Mouse (Mus musculus): ENCODE results near the gene Maml3. TPM values are rescaled to one million over a fixed set of nuclear protein-coding genes. Genes with fewer than 3 reads are reported as not detected.

Maml3 gene
- polyA plus RNA-seq, 1 experiment, result 2.2 TPM

DNA sequence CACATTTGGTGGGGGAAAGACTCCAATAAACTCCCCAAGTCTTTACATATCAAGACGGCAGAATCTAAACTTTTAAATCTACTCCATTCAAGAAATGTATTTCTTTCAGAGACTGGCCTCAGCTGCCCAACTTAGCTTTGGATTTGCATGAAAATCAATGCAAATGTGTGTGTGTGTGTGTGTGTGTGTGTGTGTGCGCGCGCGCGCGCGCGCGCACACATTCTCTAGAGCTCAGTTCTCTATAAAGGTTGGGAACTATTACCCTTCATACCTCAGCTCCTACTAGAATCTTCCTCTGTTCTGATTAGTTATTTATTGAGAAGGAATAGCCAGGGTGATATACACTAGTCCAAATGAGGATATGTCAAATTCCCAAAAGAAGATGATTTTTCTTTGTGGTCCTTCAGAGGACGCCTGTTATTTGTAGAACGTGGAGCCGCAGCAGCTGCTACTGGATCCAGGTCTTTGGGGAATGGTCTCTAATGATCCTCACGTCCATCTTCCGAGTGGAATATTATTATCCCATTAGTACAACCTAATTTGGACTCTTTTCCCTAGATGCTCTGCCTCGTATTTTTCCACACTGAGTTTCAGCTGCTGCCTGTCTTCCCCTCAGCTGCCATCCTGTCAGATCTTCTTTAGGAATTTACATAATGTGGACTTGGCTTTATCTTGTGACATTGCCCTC is 372.8 kb downstream of the Maml3 start:
- H3K79me3 ChIP-seq (ENCODE audit: low read depth), result no peaks in the 10 kb centered on the region
- H3K79me2 ChIP-seq (ENCODE audit: control insufficient read depth, insufficient read depth), result no peaks in the 10 kb centered on the region
- no peak overlapping the region for H3K4me3 ChIP-seq (ENCODE audit: insufficient read depth, poor library complexity, severe bottlenecking)
- no peaks in the 10 kb centered on the region for H3K36me3 ChIP-seq (ENCODE audit: control insufficient read depth, insufficient read depth)
- no peak overlapping the region for H3ac ChIP-seq (ENCODE audit: control insufficient read depth, insufficient read length, low read depth)
- TF ChIP-seq FOSL1 (IDR thresholded peaks at IDR 0.05; ENCODE audit: insufficient read depth, low read length, poor library complexity, severe bottlenecking), result no peak
- no peaks in the 10 kb centered on the region for H3K27me3 ChIP-seq (ENCODE audit: control insufficient read depth, insufficient read depth, insufficient read length)

DNA sequence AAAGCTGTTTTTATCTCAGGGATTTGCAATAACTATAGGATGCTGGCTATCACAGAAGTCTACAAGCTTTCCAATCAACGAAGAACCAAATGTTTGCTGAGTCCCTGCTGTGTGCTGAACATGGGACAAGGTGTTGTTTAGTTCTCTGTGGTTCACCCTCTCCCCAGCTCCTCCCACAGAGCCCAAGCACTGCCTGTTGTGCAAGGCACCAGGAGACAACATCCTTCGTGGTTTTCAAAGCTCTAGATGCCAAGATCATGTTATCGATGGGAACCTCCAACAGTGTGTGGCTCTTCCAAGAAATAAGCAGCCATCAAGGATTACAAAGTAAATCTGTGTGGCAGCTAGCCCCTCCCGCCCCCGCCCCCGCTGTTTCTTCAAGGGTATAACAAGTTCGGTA is 374.2 kb downstream of the Maml3 start:
- no peak overlapping the region for H3ac ChIP-seq (ENCODE audit: control insufficient read depth, insufficient read length, low read depth)
- H3K79me3 ChIP-seq (ENCODE audit: low read depth), result no peaks in the 10 kb centered on the region
- H3K4me3 ChIP-seq (ENCODE audit: insufficient read depth, poor library complexity, severe bottlenecking), result no peak overlapping the region
- H3K79me2 ChIP-seq (ENCODE audit: control insufficient read depth, insufficient read depth), result no peaks in the 10 kb centered on the region
- TF ChIP-seq CTCF (IDR thresholded peaks at IDR 0.05; ENCODE audit: control insufficient read depth, insufficient read depth, insufficient read length) (no peak), MYOD1 (IDR thresholded peaks at IDR 0.05; ENCODE audit: control insufficient read depth, insufficient read length, low read depth) (no peak), USF1 (IDR thresholded peaks at IDR 0.05; ENCODE audit: low read depth) (no peak), CEBPB (IDR thresholded peaks at IDR 0.05; ENCODE audit: low read depth) (no peak), MAX (IDR thresholded peaks at IDR 0.05) (no peak), FOSL1 (IDR thresholded peaks at IDR 0.05; ENCODE audit: insufficient read depth, low read length, poor library complexity, severe bottlenecking) (no peak)
- no peaks in the 10 kb centered on the region for H3K36me3 ChIP-seq (ENCODE audit: control insufficient read depth, insufficient read depth)
- no peaks in the 10 kb centered on the region for H3K27me3 ChIP-seq (ENCODE audit: control insufficient read depth, insufficient read depth, insufficient read length)

- Histone ChIP-seq H3ac (ENCODE audit: control insufficient read depth, insufficient read length, low read depth) (no peak overlapping the region), H3K4me3 (ENCODE audit: insufficient read depth, poor library complexity, severe bottlenecking) (no peak overlapping the region), H3K36me3 (ENCODE audit: control insufficient read depth, insufficient read depth) (no peaks in the 10 kb centered on the region), H3K27me3 (ENCODE audit: control insufficient read depth, insufficient read depth, insufficient read length) (no peaks in the 10 kb centered on the region), H3K79me3 (ENCODE audit: low read depth) (no peaks in the 10 kb centered on the region), H3K79me2 (ENCODE audit: control insufficient read depth, insufficient read depth) (no peaks in the 10 kb centered on the region)
- TF ChIP-seq CEBPB (IDR thresholded peaks at IDR 0.05; ENCODE audit: low read depth) (no peak), USF1 (IDR thresholded peaks at IDR 0.05; ENCODE audit: low read depth) (no peak), MYOD1 (IDR thresholded peaks at IDR 0.05; ENCODE audit: control insufficient read depth, insufficient read length, low read depth) (no peak), MYOG (IDR thresholded peaks at IDR 0.05; ENCODE audit: control insufficient read depth, extremely low read depth, insufficient read length) (no peak), FOSL1 (IDR thresholded peaks at IDR 0.05; ENCODE audit: insufficient read depth, low read length, poor library complexity, severe bottlenecking) (no peak), CTCF (IDR thresholded peaks at IDR 0.05; ENCODE audit: control insufficient read depth, insufficient read depth, insufficient read length) (no peak), MAX (IDR thresholded peaks at IDR 0.05) (no peak)
Observed at GRCm38 (mm10) chr3:51729109-51729918, 375.6 kb downstream of the Maml3 start.

DNA sequence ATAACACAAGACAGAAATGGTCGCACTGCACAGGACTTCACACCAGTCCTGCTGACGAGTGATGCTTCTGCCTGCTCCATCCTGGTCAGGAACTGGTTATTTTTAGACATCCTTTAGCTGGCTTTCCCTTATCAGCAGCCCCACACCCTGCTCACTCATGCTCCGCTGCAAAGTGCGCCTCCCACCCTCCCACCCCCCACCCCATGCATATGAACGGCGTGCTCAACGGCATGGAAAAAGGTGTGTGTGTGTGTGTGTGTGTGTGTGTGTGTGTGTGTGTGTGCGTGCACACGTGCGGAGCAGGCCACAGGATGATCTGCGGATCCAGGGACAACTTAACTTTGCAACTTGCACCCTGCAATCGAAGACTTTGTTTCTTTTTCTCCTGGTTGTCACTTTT is 376.4 kb downstream of the Maml3 start:
- no peak overlapping the region for H3ac ChIP-seq (ENCODE audit: control insufficient read depth, insufficient read length, low read depth)
- TF ChIP-seq MYOG (IDR thresholded peaks at IDR 0.05; ENCODE audit: control insufficient read depth, extremely low read depth, insufficient read length) (no peak), USF1 (IDR thresholded peaks at IDR 0.05; ENCODE audit: low read depth) (no peak), FOSL1 (IDR thresholded peaks at IDR 0.05; ENCODE audit: insufficient read depth, low read length, poor library complexity, severe bottlenecking) (no peak), MAX (IDR thresholded peaks at IDR 0.05) (no peak), MYOD1 (IDR thresholded peaks at IDR 0.05; ENCODE audit: control insufficient read depth, insufficient read length, low read depth) (no peak), CTCF (IDR thresholded peaks at IDR 0.05; ENCODE audit: control insufficient read depth, insufficient read depth, insufficient read length) (no peak), CEBPB (IDR thresholded peaks at IDR 0.05; ENCODE audit: low read depth) (no peak)
- H3K36me3 ChIP-seq (ENCODE audit: control insufficient read depth, insufficient read depth), result no peaks in the 10 kb centered on the region
- no peaks in the 10 kb centered on the region for H3K27me3 ChIP-seq (ENCODE audit: control insufficient read depth, insufficient read depth, insufficient read length)
- no peak overlapping the region for H3K4me3 ChIP-seq (ENCODE audit: insufficient read depth, poor library complexity, severe bottlenecking)
- H3K79me2 ChIP-seq (ENCODE audit: control insufficient read depth, insufficient read depth), result no peaks in the 10 kb centered on the region
- no peaks in the 10 kb centered on the region for H3K79me3 ChIP-seq (ENCODE audit: low read depth)

DNA sequence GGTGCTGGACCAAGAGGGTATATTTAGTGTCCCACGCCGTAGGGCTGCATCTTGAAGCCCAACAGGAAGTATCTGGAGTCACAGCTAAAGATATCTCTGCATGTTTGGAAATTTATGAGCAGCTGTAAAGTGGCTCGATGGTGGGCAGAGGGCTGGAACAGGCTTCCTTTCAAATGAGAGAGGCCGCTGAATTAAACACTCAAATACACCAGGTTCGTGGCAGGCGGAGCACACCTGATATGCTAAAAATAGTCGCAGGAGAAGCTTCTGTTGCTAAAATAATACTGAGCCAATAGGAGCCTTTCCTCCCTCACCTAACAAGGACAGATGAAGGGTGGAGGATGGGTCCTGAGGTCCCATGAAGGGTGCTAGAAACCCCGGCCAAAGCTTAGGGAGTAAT is 376.9 kb downstream of the Maml3 start:
- Histone ChIP-seq H3K27me3 (ENCODE audit: control insufficient read depth, insufficient read depth, insufficient read length) (no peaks in the 10 kb centered on the region), H3K36me3 (ENCODE audit: control insufficient read depth, insufficient read depth) (no peaks in the 10 kb centered on the region), H3K4me3 (ENCODE audit: insufficient read depth, poor library complexity, severe bottlenecking) (no peak overlapping the region), H3ac (ENCODE audit: control insufficient read depth, insufficient read length, low read depth) (no peak overlapping the region), H3K79me2 (ENCODE audit: control insufficient read depth, insufficient read depth) (no peaks in the 10 kb centered on the region), H3K79me3 (ENCODE audit: low read depth) (no peaks in the 10 kb centered on the region)
- TF ChIP-seq MYOG (IDR thresholded peaks at IDR 0.05; ENCODE audit: control insufficient read depth, extremely low read depth, insufficient read length) (no peak), MYOD1 (IDR thresholded peaks at IDR 0.05; ENCODE audit: control insufficient read depth, insufficient read length, low read depth) (no peak), MAX (IDR thresholded peaks at IDR 0.05) (no peak), FOSL1 (IDR thresholded peaks at IDR 0.05; ENCODE audit: insufficient read depth, low read length, poor library complexity, severe bottlenecking) (no peak), USF1 (IDR thresholded peaks at IDR 0.05; ENCODE audit: low read depth) (no peak), CTCF (IDR thresholded peaks at IDR 0.05; ENCODE audit: control insufficient read depth, insufficient read depth, insufficient read length) (no peak), CEBPB (IDR thresholded peaks at IDR 0.05; ENCODE audit: low read depth) (no peak)

All from C2C12 (cell line).